Mouse (Mus musculus) olfactory bulb, adult 2 months (tissue): ENCODE results near the gene Cpm. TPM values are rescaled to one million over a fixed set of nuclear protein-coding genes. Genes with fewer than 3 reads are reported as not detected.

Source experiments
- H3K27ac ChIP-seq: fragments of 200-500 bp; 2 replicates; pipeline ENCODE4 v1.5.1; 2012; ENCODE audit warnings: low read depth, low read length; ENCODE audit not compliant: insufficient read depth
- H3K4me1 ChIP-seq: fragments of 200-500 bp; 2 replicates; pipeline ENCODE4 v1.6.1; 2012; ENCODE audit warnings: low read length; ENCODE audit not compliant: control insufficient read depth, insufficient read depth
- H3K4me3 ChIP-seq: fragments of 200-500 bp; 2 replicates; pipeline ENCODE4 v1.5.1; 2012; ENCODE audit warnings: mild to moderate bottlenecking, low read depth, low read length, moderate library complexity; ENCODE audit not compliant: insufficient read depth
- CTCF ChIP-seq: fragments of 200-500 bp; IDR thresholded peaks from 2 replicates; pipeline ENCODE4 v1.5.1; 2012; ENCODE audit warnings: low read depth, mild to moderate bottlenecking, low read length, moderate library complexity; ENCODE audit not compliant: insufficient read depth
- POLR2A ChIP-seq: fragments of 200-500 bp; IDR thresholded peaks from 2 replicates; pipeline ENCODE4 v1.6.1; 2012; ENCODE audit warnings: mild to moderate bottlenecking, low read depth, low read length, moderate library complexity; ENCODE audit not compliant: insufficient read depth
- WGBS: fragments of 180-500 bp; shearing (Covaris S2); methylation state at CpG from one replicate; pipeline ENCODE4 v1.1.7; 2018; 5-methylcytosine and 5-hydroxymethylcytosine counted together
- polyA plus RNA-seq: library from polyadenylated mRNA; stranded (reverse); fragments of >200 nt; gene quantifications from 2 replicates; pipeline ENCODE4 v1.2.4, GENCODE M21; 2012; ENCODE audit warnings: low replicate concordance; ENCODE audit not compliant: missing spikeins, insufficient read depth, insufficient read length

Gene Cpm
- polyA plus RNA-seq, 1 experiment, result not detected

DNA sequence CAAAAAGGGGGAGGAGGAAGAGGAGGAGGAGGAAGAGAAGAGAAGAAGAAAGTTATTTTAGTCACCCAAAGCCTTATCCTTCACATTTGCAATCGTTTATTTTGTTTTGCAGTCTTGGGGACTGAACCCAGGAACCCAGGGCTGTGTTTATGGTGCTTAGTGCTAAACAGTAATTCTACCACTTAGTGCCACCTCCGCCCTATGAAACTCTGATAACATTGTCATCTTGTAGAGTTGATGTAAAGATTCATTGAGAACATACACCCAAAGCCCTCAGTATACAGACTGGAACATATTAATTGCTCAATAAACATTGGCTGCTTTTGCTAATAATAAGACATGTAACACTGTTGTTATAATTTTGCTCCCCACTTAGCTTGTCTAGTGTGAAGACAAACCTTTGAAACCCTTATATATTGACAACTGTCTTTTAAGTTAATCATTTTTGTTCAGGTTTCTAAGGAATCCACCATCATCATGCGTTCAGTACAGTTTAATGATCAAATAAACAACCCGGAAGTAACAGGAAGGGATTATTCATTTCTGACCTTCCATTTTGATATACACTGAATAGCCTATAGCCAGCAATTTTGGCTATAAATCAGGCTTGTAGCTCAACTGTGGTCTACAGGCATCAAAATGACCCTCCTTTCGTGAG lies 49.9 kb downstream of the Cpm start:
- no peak overlapping the region for H3K27ac ChIP-seq
- H3K4me3 ChIP-seq, result no peak overlapping the region
- 0 out of 2 replicates have a peak, but pooled peaks cover 2% of the 10 kb centered on the region for H3K4me1 ChIP-seq
- no peak for TF ChIP-seq CTCF
- no peak for TF ChIP-seq POLR2A
- WGBS, result 93% methylated on average over 5 of the region's 5 CpGs

DNA sequence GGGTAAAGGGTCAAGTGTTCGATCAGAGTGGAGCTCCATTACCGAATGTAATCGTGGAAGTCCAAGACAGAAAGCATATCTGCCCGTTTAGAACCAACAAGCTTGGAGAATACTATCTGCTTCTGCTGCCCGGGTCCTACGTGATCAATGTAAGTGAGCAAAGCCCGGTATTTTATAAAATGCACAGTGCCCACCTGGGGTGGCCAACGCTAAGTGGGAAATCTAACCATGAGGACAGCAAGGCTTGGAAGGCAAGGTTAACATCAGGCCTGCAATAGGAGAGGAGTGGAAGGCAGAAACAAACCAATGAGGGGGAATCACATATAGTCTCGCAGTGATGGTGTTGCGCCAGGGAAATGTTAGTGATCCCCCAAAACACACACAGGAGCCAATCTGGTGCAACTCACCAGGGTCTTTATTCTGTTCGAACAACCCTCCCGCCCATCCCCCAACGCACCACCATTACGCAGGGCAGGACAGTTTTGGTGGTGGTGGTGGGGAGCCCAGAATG lies 50.7 kb downstream of the Cpm start:
- H3K4me3 ChIP-seq, result no peak overlapping the region
- no peak overlapping the region for H3K27ac ChIP-seq
- WGBS, result 94% methylated on average over 14 of the region's 14 CpGs
- H3K4me1 ChIP-seq, result 0 out of 2 replicates have a peak, but pooled peaks cover 2% of the 10 kb centered on the region
- no peak for TF ChIP-seq POLR2A
- TF ChIP-seq CTCF, result no peak

DNA sequence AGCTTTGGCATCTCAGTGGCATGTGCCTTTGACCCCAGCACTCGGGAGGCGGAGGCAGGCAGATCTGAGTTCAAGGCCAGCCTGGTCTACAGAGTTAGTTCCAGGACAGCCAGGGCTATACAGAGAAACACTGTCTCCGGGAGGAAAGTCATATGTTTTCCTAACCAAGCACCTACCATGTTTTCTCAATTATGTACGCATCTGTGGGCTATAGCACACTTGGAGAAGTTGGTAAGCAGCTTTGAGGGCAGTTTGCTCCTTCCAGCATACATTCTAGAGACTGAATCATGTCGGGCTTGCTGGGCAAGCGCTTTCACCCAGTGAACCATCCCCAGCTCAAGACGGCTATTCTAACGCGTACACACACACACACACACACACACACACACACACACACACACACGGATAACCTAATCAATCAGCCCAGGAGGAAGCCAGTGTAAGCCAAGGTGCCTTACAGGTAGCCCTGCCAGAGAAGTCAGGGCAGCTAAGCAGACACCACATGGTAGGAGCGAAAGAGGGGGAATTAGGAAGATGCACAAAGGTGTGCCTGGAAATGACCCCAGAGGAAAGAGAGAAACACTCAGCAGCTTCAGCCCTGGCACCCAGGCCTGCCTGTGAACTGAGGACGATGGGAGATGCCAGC lies 51.7 kb downstream of the Cpm start:
- TF ChIP-seq POLR2A, result no peak
- TF ChIP-seq CTCF, result no peak
- H3K27ac ChIP-seq, result no peak overlapping the region
- H3K4me3 ChIP-seq, result no peak overlapping the region
- H3K4me1 ChIP-seq, result no peaks in the 10 kb centered on the region
- WGBS, result 95% methylated on average over 12 of the region's 12 CpGs

GRCm38 (mm10) chr10:117681543-117681942 lies 52.2 kb downstream of the Cpm start:
- Histone ChIP-seq H3K4me3 (no peak overlapping the region), H3K27ac (no peak overlapping the region), H3K4me1 (no peaks in the 10 kb centered on the region)
- TF ChIP-seq POLR2A, result no peak
- no peak for TF ChIP-seq CTCF
- 60% methylated on average over 3 of the region's 3 CpGs for WGBS

- Histone ChIP-seq H3K4me3 (no peak overlapping the region), H3K27ac (no peak overlapping the region), H3K4me1 (no peaks in the 10 kb centered on the region)
- TF ChIP-seq CTCF (no peak), POLR2A (no peak)
- WGBS, result 75% methylated on average over 14 of the region's 14 CpGs
Measured at GRCm38 (mm10) chr10:117681999-117682857, 52.9 kb downstream of the Cpm start.

DNA sequence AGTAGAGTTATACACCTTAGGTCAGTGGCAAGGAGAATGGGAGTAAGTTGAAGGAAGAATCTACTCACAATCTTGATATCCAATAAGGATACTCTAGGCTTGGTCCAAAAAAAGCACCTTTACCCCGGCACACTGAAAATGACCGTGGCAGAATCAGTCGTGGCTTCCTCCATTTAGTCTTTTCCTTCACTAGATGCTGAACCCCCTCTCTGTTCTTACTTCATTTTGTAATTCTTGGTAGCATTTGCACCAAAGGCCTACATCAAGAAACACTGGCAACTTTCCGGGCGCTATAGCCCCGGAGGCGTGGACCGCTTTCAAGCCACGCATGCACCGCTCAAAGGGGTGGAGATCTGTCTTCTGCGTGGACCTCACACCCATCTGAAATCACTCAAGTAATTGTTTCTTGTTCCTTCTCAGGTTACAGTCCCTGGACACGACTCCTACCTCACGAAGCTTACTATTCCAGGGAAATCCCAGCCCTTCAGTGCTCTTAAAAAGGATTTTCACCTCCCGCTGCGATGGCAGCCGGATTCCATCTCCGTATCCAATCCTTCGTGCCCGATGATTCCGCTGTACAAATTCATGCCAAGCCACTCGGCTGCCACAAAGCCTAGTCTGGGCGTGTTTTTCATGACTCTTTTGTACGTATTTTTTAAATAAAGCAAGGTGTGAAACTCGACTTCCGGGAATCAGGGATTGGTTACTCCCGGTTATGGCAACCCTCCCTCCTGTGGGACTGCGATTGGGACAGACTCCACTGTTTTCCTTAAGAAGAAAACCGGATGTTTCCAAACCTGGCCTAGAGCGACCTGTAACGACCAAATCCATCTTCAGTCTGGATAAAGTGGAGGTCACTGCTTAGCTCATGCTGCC lies 53.8 kb downstream of the Cpm start:
- no peak overlapping the region for H3K4me3 ChIP-seq
- no peaks in the 10 kb centered on the region for H3K4me1 ChIP-seq
- TF ChIP-seq CTCF, result no peak
- TF ChIP-seq POLR2A, result no peak
- H3K27ac ChIP-seq, result no peak overlapping the region
- WGBS, result 89% methylated on average over 30 of the region's 30 CpGs

DNA sequence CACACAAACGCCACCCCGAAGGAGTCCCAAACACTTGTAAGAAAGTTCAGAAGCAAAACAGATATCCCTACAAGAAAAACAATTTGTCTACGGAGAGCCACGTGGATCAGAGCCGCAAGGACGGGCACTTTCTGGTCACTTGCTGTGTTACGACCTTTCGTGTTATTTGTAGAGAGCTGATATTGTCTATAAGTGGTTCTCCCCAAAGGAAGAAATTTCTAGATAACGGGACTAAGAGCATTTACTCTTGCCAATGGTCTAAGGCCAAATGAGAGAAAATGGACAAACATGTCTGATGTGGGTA lies 54.4 kb downstream of the Cpm start:
- Histone ChIP-seq H3K4me1 (no peaks in the 10 kb centered on the region), H3K27ac (no peak overlapping the region), H3K4me3 (no peak overlapping the region)
- WGBS, result 96% methylated on average over 9 of the region's 9 CpGs
- no peak for TF ChIP-seq POLR2A
- TF ChIP-seq CTCF, result no peak

GRCm38 (mm10) chr10:117684298-117685170 lies 55.2 kb downstream of the Cpm start:
- Histone ChIP-seq H3K4me3 (no peak overlapping the region), H3K27ac (no peak overlapping the region), H3K4me1 (no peaks in the 10 kb centered on the region)
- TF ChIP-seq CTCF (no peak), POLR2A (no peak)
- 89% methylated on average over 19 of the region's 19 CpGs for WGBS
